ENCODE assay signal across 20 mouse cellular contexts in genomic region chr19:46406592-46407386, GRCm38 (mm10). TPM values are rescaled to one million over a fixed set of nuclear protein-coding genes. Genes with fewer than 3 reads are reported as not detected.
DNase-seq lines count a peak whose midpoint lies in the region; ATAC-seq lines count a peak whose summit lies in the region.
"Had no signal": no experiment of that assay in that cellular context is flagged by ENCODE, and none has a peak within 500 bp of the region (broad histone marks: within the 10 kb centered on the region; RNA-seq: fewer than 3 reads in every experiment).

No protein-coding gene starts in this region.

- no peak for DNase-seq in liver, embryonic 11.5 days (ENCODE audit: low spot score)
- no peak for DNase-seq in liver
- peak; percentile 68 for DNase-seq in yolk sac, embryonic 10.5 days (ENCODE audit: low spot score)
- DNase-seq in cerebellum, postnatal 4 days (ENCODE audit: low spot score in 2 of 2), result no peak
- DNase-seq in layer of hippocampus, postnatal 14 days (ENCODE audit: low spot score in 2 of 2), result no peak
- DNase-seq: cerebellum, adult 8-10 months; embryo, embryonic 11 days; forebrain, postnatal 0 days; gastrocnemius, postnatal 25 days; left cerebral cortex, postnatal 4 days; right cerebral cortex, postnatal 25 days; thymus, adult 2 months had no signal

- no peak overlapping the region for H3K4me2 ChIP-seq in liver, embryonic 11.5 days
- H3K4me2 ChIP-seq in kidney, embryonic 16.5 days (replicated peaks; ENCODE audit: low read depth, low read length), result no peak overlapping the region
- H3K4me2 ChIP-seq in limb, embryonic 13.5 days (replicated peaks), result no peak overlapping the region
- H3K4me2 ChIP-seq in midbrain, embryonic 13.5 days (replicated peaks), result no peak overlapping the region
- H3K4me2 ChIP-seq: heart, embryonic 12.5 days had no signal

- H3K4me3 ChIP-seq in liver, embryonic 11.5 days (ENCODE audit: low read depth, low read length), result no peak overlapping the region
- H3K4me3 ChIP-seq in kidney, embryonic 16.5 days (ENCODE audit: low read length), result no peak overlapping the region
- no peak overlapping the region for H3K4me3 ChIP-seq in limb, embryonic 13.5 days
- H3K4me3 ChIP-seq in midbrain, embryonic 13.5 days (replicated peaks), result no peak overlapping the region
- H3K4me3 ChIP-seq: erythroblast, embryonic 14.5 days; heart, embryonic 12.5 days; megakaryocyte, embryonic 14.5 days had no signal

- H3K4me1 ChIP-seq in liver, embryonic 11.5 days (replicated peaks; ENCODE audit: control insufficient read depth, insufficient read depth, low read length), result peaks cover 8% of the 10 kb centered on the region
- peaks cover 43% of the 10 kb centered on the region for H3K4me1 ChIP-seq in kidney, embryonic 16.5 days (ENCODE audit: insufficient read depth, low read length)
- H3K4me1 ChIP-seq in limb, embryonic 13.5 days, result peaks cover 11% of the 10 kb centered on the region; the same call in 1 of the 2 replicates
- peaks cover 5% of the 10 kb centered on the region; the same call in 1 of the 2 replicates for H3K4me1 ChIP-seq in midbrain, embryonic 13.5 days (replicated peaks)

- peaks cover 3% of the 10 kb centered on the region; the same call in 1 of the 2 replicates for H3K36me3 ChIP-seq in liver, embryonic 11.5 days (ENCODE audit: control insufficient read depth, insufficient read depth, low read length)
- H3K36me3 ChIP-seq in kidney, embryonic 16.5 days (ENCODE audit: insufficient read depth, low read length), result peaks cover 42% of the 10 kb centered on the region
- peaks cover 80% of the 10 kb centered on the region for H3K36me3 ChIP-seq in limb, embryonic 13.5 days
- H3K36me3 ChIP-seq in midbrain, embryonic 13.5 days, result peaks cover 56% of the 10 kb centered on the region

- H3K9ac ChIP-seq in liver, embryonic 11.5 days (ENCODE audit: low read depth, low read length), result no peak overlapping the region
- 0 out of 2 replicates have a peak overlapping the region, but pooled peaks have one; percentile 22 for H3K9ac ChIP-seq in kidney, embryonic 16.5 days (replicated peaks; ENCODE audit: low read length)
- no peak overlapping the region for H3K9ac ChIP-seq in limb, embryonic 13.5 days
- H3K9ac ChIP-seq in midbrain, embryonic 13.5 days (replicated peaks), result no peak overlapping the region; the same call in 1 of the 2 replicates
- H3K9ac ChIP-seq: forebrain, postnatal 0 days; heart, embryonic 12.5 days had no signal

- no peaks in the 10 kb centered on the region for H3K9me3 ChIP-seq in liver, embryonic 11.5 days (ENCODE audit: control insufficient read depth, low read length)
- H3K9me3 ChIP-seq in kidney, embryonic 16.5 days (ENCODE audit: low read length), result no peaks in the 10 kb centered on the region
- H3K9me3 ChIP-seq in limb, embryonic 13.5 days, result no peaks in the 10 kb centered on the region
- H3K9me3 ChIP-seq in midbrain, embryonic 13.5 days, result no peaks in the 10 kb centered on the region
- H3K9me3 ChIP-seq: heart, embryonic 12.5 days; megakaryocyte, embryonic 14.5 days had no signal

- no peaks in the 10 kb centered on the region for H3K27me3 ChIP-seq in liver, embryonic 11.5 days (replicated peaks; ENCODE audit: control insufficient read depth, insufficient read depth, low read length)
- no peaks in the 10 kb centered on the region for H3K27me3 ChIP-seq in kidney, embryonic 16.5 days (ENCODE audit: insufficient read depth, low read length)
- no peaks in the 10 kb centered on the region for H3K27me3 ChIP-seq in limb, embryonic 13.5 days
- no peaks in the 10 kb centered on the region for H3K27me3 ChIP-seq in midbrain, embryonic 13.5 days
- H3K27me3 ChIP-seq: heart, embryonic 12.5 days; megakaryocyte, embryonic 14.5 days had no signal

- H3K27ac ChIP-seq in liver, embryonic 11.5 days (ENCODE audit: low read depth, low read length), result peak overlapping the region; percentile 19; the same call in 1 of the 2 replicates
- H3K27ac ChIP-seq in kidney, embryonic 16.5 days (ENCODE audit: low read length), result peak overlapping the region; percentile 94
- 0 out of 2 replicates have a peak overlapping the region, but pooled peaks have one; percentile 7 for H3K27ac ChIP-seq in limb, embryonic 13.5 days
- H3K27ac ChIP-seq in midbrain, embryonic 13.5 days, result no peak overlapping the region

- WGBS in liver, embryonic 11.5 days, result 75% methylated on average over 8 of the region's 8 CpGs
- 53% methylated on average over 8 of the region's 8 CpGs for WGBS in kidney, embryonic 16.5 days
- WGBS in limb, embryonic 13.5 days, result 66% methylated on average over 8 of the region's 8 CpGs
- WGBS in midbrain, embryonic 13.5 days, result 85% methylated on average over 8 of the region's 8 CpGs

- no peak for ATAC-seq in liver, embryonic 11.5 days (replicated peaks; ENCODE audit: low FRiP score)
- peak; percentile 95 for ATAC-seq in kidney, embryonic 16.5 days (ENCODE audit: low FRiP score, low TSS enrichment)
- no peak for ATAC-seq in limb, embryonic 13.5 days (ENCODE audit: low FRiP score, low read depth)
- no peak for ATAC-seq in midbrain, embryonic 13.5 days
- ATAC-seq: forebrain, postnatal 0 days; inflammation-experienced regulatory T-cells, adult 6 months; lung, postnatal 0 days had no signal

RNA-seq across cellular contexts. Expression of gene Sufu, which starts 10.1 kb away (rescaled TPM):
- 22.8 and 24.7 TPM in 2 replicates for polyA plus RNA-seq in liver, embryonic 11.5 days (2014; fragmentation: Nextera tagmentation; extraction: Ambion mirVana)
- 50.7 and 54.0 TPM in 2 replicates for polyA plus RNA-seq in kidney, embryonic 16.5 days (2015; fragmentation: Nextera tagmentation; extraction: Ambion mirVana)
- polyA plus RNA-seq in limb, embryonic 13.5 days (2015; fragmentation: Nextera tagmentation; extraction: Ambion mirVana), result 36.4 and 38.8 TPM in 2 replicates
- polyA plus RNA-seq in midbrain, embryonic 13.5 days (2015; fragmentation: Nextera tagmentation; extraction: Ambion mirVana), result 27.7 and 28.6 TPM in 2 replicates
- 10 to 100 TPM; 21.1 to 23.8 TPM for total RNA-seq in layer of hippocampus, postnatal 14 days (2021)

RNA-seq across cellular contexts. Expression of gene Actr1a, which starts 11.2 kb away (rescaled TPM):
- 90.6 and 103 TPM in 2 replicates for polyA plus RNA-seq in liver, embryonic 11.5 days (2014; fragmentation: Nextera tagmentation; extraction: Ambion mirVana)
- polyA plus RNA-seq in kidney, embryonic 16.5 days (2015; fragmentation: Nextera tagmentation; extraction: Ambion mirVana), result 143 and 144 TPM in 2 replicates
- polyA plus RNA-seq in limb, embryonic 13.5 days (2015; fragmentation: Nextera tagmentation; extraction: Ambion mirVana), result 145 and 152 TPM in 2 replicates
- polyA plus RNA-seq in midbrain, embryonic 13.5 days (2015; fragmentation: Nextera tagmentation; extraction: Ambion mirVana), result 331 and 333 TPM in 2 replicates
- total RNA-seq in layer of hippocampus, postnatal 14 days (2021), result 100 to 1,000 TPM; 207 to 220 TPM

RNA-seq across cellular contexts. Expression of gene 2310034G01Rik, which starts 56.7 kb away (rescaled TPM):
- polyA plus RNA-seq in liver, embryonic 11.5 days (2014; fragmentation: Nextera tagmentation; extraction: Ambion mirVana), result 0.87 and 1.5 TPM in 2 replicates
- polyA plus RNA-seq in kidney, embryonic 16.5 days (2015; fragmentation: Nextera tagmentation; extraction: Ambion mirVana), result 2.5 and 2.6 TPM in 2 replicates
- 2.7 TPM in 2 replicates for polyA plus RNA-seq in limb, embryonic 13.5 days (2015; fragmentation: Nextera tagmentation; extraction: Ambion mirVana)
- 1.7 TPM in 2 replicates for polyA plus RNA-seq in midbrain, embryonic 13.5 days (2015; fragmentation: Nextera tagmentation; extraction: Ambion mirVana)
- 1 to 10 TPM in 1 of 2 experiments, under 1 TPM in 1; 0.94 to 1.2 TPM for total RNA-seq in layer of hippocampus, postnatal 14 days (2021)
- polyA plus RNA-seq: erythroblast, embryonic 14.5 days had no signal
